Mouse (Mus musculus): ENCODE data around the gene Appl1.
"Not testable (repeated sequence)": the region's sequence is repeated elsewhere in the genome, so short reads cannot be mapped to it uniquely, and the experiment has no call there.

Appl1 gene

DNA sequence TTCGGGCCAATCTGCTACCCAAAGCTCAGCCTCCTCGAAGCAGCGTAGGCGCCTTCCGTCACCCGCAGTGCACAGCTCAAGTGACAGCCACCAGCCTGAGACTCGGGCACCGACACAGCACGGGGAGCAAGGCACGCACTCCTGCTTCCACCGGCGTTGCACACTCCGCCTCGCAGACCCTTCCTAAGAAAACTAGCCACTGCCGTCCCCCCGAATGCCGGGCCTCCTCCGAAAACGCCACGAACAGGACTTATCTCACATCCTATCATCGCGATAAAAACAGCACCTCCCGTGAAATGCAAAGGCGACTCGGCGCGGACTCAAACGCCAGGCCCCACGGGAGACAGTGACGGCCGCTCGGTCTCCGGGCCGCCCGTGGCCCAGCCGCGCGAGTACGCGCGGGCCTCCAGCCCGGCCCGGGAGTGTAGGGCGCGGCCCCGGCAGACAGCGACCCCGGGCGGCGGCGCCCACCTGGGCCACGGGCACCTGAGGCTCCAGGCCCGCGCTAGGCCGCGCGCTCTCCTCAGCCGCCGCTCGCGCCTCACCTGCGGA lies 1.1 kb downstream of the Appl1 start:
- in situ Hi-C loops (cut with MboI, MseI): no loop called here

DNA sequence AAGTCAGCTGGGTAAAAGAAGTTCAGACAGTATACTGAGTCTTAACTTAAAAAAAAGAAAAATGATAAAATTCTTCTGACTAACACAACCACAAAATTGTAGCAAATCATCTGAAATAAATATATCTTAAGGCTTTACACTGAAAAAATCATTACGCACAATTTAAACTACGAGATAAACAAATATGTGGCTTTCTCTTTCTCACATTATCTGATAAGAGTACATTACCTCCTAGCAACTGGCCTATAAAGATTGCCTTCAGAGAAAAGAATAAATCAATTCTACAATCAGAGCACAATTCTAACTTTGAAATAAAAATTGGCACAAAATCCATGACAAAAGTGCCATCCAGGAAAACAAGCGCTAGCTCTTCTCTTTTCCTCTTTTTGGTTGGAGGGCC lies 1.9 kb downstream of the Appl1 start:
- in situ Hi-C loops (cut with MboI, MseI): no loop called here

DNA sequence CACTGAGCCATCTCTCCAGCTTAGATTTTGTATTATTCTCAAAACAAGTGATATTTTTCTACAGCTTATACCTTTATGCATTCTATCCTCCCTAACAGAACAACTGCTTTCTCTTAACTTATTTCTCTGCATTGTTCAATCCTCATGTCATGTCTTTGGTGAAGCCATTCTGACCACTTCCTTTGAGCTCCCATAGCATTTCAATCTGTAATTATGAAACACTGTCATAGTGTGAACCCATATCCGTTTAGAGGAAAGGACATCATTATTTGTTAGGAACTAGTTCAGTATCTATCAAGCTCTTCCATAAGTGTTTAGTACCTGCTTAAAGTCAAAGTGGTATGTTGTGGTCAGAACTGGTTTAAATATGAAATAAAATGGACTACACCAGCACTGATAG lies 10.5 kb downstream of the Appl1 start:
- in situ Hi-C loops (cut with MboI, MseI): no loop called here

DNA sequence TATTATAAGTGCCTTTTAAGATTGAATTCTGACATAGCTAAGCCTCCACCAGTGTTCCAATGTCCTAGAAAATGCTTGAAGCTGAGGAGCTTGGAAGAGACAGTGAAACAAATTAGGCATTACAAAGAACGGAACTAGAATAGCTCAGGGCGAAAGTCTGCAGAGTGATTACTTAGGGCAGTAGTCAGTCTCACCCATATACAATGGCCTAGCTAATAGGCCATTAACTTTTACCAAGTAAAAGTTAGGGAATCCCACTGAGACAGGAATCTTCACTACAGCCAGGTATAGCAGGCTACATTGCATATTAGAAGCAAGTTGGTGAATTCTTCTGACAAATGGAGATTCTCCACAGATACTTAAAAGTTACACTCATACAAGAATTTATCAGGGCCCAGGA lies 14.9 kb downstream of the Appl1 start:
- in situ Hi-C loops (cut with MboI, MseI): not testable (repeated sequence)

DNA sequence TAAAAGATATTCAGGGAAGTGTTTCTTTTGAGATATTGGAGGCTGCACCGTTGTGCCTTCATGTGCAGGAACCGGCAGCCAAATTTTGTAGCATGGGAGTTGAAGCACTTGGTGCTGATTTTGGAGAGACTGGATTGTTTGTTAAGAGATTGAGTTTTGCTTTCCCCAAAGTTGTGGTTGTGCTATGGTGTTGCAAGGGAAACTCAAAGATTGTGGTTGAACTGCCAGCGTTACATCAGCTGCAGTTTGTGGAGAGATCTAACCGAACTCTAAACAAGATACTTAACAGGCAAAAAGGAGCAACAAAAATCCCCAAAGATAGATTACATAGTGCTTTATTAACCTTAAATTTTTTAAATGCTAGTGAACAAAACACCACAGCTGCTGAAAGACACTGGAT lies 35.5 kb downstream of the Appl1 start:
- in situ Hi-C loops (cut with MboI, MseI): no loop called here

DNA sequence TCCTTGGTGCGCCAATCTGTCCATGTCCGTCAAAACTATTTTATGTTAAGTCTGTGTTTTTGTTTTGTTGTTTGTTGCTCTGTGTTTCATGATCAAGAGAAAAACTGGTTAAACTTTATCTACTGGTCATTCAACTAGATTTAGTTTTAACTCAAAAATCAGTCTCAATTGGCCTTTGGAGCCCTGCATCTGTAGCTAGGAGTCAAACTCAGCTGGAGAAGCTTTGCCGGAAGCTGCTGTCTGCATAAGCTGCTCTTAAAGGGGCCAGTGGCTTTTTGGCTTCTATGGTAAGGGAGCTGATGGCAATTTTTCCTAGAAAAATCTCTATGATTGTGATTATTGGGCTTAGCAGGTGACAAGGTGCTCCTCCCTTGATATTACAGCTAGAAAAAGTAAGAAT lies 36.1 kb downstream of the Appl1 start:
- in situ Hi-C loops (cut with MboI, MseI): no loop called here

DNA sequence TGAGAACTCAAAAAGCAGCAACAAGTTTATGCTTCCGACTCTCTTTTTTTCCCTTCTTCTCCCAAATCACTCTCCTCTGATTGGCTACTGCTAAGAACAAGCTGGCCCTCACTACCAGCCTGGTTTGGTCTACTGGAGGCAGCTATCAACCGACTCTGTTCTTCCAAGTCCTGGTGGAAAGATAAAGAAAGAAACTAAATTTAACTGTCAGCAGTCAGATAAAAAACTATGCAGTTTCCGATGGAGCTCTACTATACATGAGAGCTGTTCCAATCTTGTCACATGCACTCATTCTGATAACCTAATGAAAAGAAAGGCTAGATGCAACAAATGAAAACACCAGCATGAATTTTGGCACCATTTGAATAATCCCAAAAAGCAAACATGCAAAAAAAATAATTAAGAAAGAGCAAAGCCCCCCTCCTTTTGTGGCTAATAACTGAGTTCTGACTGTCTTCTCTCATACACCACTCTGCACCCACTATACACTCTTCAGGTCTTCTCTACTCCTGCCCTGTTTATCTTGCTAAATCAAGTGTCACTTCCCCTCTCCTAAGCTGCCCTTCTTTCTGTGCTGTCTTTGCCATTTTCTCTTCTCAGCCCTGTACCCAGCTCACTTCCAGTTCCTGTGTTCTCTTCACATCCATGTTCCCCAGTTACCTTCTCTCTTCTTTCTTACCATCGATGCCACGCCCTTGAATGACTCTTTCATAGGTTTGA lies 47.2 kb downstream of the Appl1 start:
- in situ Hi-C loops (cut with MboI, MseI): no loop called here

DNA sequence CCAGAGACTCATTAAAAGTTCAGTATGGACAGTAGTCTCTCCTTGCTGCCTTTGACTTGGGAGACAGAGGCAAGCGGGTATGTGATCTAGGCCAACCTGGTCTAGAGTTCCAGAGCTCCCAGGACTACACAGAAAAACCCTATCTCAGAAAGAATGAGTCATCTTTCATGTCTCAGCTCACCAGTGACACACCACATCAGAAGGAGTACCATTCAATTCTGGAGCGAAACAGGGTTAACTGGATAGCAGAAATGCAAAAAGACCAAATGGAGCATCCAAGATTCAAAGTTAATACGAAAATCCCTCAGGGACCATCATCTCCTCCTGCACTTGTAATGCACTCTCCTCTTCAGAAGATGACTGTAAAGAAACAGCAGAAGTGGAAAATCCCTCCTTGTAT lies 51.7 kb downstream of the Appl1 start:
- in situ Hi-C loops (cut with MboI, MseI): no loop called here

DNA sequence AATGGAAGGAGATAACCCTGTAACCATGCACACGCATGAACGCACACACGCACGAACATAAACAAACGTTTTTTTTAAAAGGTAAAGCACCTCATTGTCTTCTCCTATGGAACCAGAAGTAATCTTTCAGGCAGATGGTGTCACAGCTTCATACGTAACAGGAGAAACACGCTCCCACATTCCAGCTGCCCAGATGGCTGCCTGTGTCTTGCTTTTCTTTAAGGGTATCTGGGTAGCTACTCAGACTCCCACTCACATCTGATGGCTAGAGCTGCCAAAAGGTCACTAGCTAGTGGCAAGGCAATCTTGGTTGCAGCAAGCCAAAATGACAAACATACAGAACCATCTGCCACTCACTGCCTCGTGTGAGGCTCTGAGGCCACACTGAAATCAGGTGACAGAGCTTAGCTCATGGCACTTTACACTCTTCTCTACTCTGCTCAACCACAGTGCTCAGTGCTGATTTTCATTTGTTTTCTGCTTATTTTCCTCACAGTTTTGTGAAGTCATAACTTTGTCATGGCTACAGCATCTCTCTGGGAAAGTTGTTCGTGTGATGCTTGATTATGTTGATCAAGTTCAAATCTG lies 57.3 kb downstream of the Appl1 start:
- in situ Hi-C loops (cut with MboI, MseI): loop anchor here (5.0 kb wide), 1 partner anchor 86 kb away; no protein-coding TSS in a partner anchor

DNA sequence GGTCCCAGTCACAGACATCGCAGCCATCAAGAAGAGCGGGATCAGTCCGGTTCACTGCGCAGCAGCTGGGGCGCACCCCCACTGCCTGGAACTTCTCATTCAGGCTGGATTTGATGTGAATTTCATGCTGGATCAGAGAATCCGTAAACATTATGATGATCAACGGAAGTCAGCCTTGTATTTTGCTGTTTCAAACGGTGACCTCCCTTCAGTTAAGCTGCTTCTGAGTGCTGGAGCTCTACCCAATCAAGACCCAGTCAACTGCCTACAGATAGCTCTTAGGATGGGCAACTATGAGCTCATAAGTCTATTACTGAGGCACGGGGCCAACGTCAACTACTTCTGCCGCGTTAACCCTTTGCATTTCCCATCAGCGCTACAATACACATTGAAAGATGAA lies 59.2 kb downstream of the Appl1 start:
- in situ Hi-C loops (cut with MboI, MseI): loop anchor here (5.0 kb wide), 1 partner anchor 85 kb away; no protein-coding TSS in a partner anchor

DNA sequence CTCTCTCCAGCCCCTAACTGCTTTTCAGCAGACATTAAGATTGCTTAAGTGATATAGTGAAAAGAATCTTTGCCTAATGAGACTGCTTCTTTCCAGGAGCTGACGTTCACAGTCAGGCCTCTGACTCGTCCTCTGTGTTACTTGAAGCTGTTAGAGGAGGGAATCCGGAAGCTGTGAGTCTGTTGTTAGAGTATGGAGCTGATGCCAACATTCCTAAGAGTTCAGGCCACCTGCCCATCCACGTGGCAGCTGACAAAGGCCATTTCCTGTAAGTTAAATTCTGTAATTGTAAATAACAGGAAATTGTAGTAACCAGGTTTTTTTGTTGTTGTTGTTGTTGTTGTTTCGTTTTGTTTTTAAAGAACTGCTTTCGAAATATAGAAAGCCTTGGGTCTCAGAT lies 59.8 kb downstream of the Appl1 start:
- in situ Hi-C loops (cut with MboI, MseI): loop anchor here (5.0 kb wide), 1 partner anchor 84 kb away; no protein-coding TSS in a partner anchor

DNA sequence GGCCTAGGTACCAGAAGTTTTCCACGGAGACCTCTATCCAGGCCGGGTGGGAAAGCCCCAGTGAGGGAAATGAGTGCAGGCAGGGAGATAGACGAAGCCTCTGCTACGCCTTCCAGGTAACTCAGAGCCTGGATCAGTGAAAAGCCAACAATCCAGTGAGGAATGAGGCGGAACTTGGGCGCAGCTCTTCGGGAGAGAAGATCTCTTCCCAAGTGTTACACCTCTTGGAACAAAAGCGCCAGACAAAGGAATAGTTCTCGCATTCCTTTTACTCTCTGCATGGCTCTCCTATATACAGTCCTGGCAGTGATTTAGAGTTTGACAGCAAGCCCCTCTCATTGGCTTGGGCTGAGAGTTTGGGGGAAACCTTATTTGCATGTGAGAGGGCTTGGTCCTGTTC lies 60.6 kb downstream of the Appl1 start:
- in situ Hi-C loops (cut with MboI, MseI): loop anchor here (5.0 kb wide), 1 partner anchor 83 kb away; no protein-coding TSS in a partner anchor

DNA sequence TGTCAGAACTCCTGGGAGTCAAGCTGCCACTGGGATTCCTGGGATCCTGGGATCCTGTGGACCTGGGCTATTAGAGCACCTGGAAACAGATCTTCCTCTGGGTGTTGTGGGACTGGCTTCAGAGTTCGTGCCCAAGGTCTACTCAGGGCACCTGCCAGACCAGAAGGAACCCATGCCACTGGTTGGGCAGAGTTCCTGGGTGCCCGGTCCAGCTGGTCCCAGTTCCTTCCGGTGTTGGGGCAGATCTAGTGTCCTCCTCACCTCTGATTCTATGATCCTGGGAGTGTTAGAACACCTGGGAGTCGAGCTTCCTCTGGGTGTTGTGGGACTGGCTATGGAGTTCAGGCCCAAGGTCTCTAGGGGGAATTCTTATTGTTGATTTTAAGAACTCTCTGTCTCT lies 63.6 kb downstream of the Appl1 start:
- in situ Hi-C loops (cut with MboI, MseI): no loop called here

DNA sequence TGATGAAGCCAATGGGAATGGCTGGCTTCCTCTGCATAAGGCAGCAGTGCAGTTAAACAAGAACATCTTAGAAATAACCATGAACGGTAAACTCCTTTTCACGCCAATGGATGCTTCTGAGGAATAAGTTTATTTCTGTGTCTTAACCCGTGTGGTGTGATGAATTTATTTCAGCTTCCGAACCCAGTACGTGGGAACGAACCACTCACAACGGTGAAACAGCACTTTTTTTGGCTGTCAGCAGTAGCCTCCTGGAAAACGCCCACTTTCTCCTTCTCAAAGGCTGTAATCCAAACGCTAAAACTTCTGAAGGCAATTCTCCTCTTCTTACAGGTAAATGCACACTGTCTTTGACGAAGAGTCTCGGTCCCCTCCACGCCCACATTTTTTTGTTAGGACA lies 70.1 kb downstream of the Appl1 start:
- in situ Hi-C loops (cut with MboI, MseI): no loop called here

DNA sequence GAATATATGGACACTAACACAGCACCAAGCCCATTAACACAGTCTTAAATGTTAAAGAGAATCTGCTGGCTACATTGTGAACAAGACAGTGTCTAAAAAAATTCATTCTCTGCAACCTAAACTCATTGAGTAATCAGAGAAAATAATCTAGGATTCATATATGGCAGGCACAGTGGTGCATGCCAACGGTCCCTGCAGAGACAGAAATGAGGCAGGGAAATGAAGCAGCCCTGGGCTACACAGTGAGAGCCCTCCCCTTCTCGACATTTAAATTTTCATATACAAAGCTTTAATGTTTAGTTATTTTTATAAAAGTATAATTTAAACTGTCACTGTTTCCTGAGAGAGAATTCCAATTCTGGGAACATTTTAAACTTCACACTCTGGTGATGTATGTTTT lies 71.5 kb downstream of the Appl1 start:
- in situ Hi-C loops (cut with MboI, MseI): no loop called here

DNA sequence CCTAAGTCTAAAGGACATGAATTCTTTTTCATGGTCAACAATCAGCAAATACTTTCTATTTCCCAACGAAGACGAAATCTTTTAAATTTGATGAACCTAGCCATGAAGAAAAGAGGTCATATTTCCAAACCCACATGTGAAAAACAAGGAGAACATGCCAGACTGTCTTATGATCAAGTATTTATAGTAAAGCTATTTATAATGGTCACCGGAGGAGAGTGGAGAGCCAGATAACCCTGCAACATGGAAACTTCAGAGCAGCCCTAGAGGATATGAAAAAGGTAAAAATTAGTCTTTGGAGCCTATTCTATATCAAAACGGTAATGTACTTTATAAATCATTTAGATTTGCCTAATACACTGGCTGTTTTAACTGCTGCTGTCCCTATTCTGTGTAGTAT lies 76.6 kb downstream of the Appl1 start, which contains the start of gene Asb14:
Gene Asb14, plus strand, starts transcription at position 166 of the 400 bp plus-strand sequence.
- in situ Hi-C loops (cut with MboI, MseI): no loop called here

DNA sequence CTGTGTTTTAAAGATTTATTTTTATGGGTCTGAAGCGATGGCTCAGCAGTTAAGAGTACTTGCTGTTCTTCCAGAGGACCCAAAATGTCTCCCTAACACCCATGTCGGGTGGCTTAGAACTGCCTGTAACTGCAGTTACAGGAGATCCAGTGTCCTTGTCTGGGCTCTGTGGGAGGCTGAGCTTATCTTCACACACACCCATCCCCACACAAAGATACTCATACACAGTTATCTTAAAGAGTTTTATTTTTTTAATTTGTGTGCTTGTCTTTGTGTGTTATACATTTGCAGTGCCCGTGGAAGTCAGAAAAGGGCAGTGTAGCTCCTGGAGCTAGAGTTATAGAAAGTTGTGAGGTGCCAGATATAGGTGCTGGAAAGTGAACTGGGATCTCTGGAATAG lies 80.3 kb downstream of the Appl1 start:
- in situ Hi-C loops (cut with MboI, MseI): no loop called here

DNA sequence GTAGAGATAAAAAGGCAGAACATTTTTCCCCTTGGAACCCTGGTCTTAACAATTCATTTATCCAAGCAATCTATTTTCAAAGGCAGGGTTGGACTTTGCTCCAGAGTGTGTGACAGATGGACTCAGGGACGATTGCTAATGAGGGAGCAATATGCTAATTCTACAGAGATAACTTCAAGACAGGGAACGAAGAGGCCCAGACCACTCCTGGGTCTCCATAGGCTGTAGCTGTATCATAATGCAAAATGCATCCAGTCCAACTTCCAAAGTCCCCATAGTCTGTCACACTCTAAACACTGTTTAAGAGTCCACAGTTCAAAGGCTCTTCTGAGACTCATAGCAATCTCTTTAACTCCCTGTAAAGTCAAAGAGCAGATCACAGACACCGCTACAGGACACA lies 83.8 kb downstream of the Appl1 start:
- in situ Hi-C loops (cut with MboI, MseI): no loop called here

DNA sequence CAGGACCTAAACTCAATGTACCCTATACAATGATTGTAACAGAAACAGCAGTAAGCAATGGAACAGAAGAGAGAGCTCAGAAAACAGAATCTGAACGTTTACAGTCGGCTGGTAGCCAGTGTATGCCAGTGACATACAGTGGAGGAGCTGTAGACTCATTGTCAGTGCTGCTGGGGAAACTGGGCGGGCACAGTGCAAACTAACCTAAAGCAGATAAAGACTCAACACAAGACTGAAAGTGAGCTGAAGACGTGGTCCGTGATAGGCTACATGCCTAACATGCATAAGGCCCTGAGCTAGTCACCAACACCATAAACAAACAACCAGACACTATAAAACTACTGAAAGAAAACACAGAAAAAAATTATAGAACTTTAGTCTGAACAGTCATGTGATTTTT lies 89.3 kb downstream of the Appl1 start:
- in situ Hi-C loops (cut with MboI, MseI): no loop called here

DNA sequence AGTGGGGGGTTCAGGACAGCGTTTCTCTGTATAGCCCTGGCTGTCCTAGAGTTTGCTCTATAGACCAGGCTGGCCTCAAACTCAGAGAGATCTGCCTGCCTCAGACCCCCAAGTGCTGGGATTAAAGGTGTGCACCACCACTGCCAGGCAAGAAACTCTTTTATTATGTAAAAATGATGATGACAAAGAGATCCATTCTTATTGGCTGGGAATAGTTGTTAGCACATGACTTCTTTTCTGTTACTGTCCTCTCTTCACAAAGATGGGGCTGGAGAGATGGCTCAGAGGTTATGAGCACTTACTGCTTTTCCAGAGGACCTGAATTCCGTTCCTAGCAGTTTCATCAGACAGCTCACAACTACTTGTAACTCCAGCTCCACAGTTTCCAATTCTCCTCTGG lies 91.1 kb downstream of the Appl1 start:
- in situ Hi-C loops (cut with MboI, MseI): no loop called here

DNA sequence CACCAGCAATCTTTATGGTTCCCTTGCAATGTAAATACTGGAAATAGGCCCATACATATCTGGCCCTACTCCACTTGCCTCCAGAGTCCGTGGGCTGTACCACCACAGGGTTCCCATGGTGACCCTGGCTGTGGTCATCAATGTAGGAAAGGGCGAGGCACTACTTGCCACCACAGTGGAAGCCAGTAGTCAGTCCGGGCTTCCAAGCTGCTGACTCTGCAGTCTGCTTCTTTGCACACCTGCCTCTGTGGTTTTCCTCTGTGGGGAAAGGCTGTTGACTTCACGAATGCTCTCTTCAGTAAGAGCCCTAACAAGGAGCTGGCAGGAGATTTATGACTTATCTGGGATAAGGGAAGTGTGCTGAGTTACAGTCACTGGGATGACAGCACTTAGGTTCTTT lies 92.3 kb downstream of the Appl1 start:
- in situ Hi-C loops (cut with MboI, MseI): no loop called here
